Mouse (Mus musculus) liver, embryonic 14.5 days (tissue): ENCODE results near the gene Olfr705.

Source experiments
- CTCF ChIP-seq: IDR thresholded peaks from 2 replicates; pipeline ENCODE4 v1.5.1; 2016; ENCODE audit warnings: antibody characterized with exemption, low read depth, control low read depth
- EP300 ChIP-seq: IDR thresholded peaks from 2 replicates; pipeline ENCODE4 v1.6.1; 2016; ENCODE audit warnings: antibody characterized with exemption, low read depth

GRCm38 (mm10) chr7:106862885-106863284, 13.8 kb downstream of the Olfr705 start, which contains the start of gene Olfr704:
- TF ChIP-seq CTCF (no peak), EP300 (no peak)
